Mouse (Mus musculus) thymus, postnatal 0 days (tissue): ENCODE measurements around the gene Efemp2. TPM values are rescaled to one million over a fixed set of nuclear protein-coding genes. Genes with fewer than 3 reads are reported as not detected.

Experiments used
- DNase-seq: peaks from one replicate; pipeline ENCODE4 v3.0.0-alpha.2; 2015; ENCODE audit warnings: low spot score
- polyA plus RNA-seq: library from polyadenylated mRNA; unstranded; fragments of >200 nt; fragmentation: Nextera tagmentation; extraction: Ambion mirVana; gene quantifications from 2 replicates; pipeline ENCODE4 v1.2.1, GENCODE M21; 2015

Gene Efemp2
- 26.5 and 27.9 TPM in 2 replicates for polyA plus RNA-seq

DNA sequence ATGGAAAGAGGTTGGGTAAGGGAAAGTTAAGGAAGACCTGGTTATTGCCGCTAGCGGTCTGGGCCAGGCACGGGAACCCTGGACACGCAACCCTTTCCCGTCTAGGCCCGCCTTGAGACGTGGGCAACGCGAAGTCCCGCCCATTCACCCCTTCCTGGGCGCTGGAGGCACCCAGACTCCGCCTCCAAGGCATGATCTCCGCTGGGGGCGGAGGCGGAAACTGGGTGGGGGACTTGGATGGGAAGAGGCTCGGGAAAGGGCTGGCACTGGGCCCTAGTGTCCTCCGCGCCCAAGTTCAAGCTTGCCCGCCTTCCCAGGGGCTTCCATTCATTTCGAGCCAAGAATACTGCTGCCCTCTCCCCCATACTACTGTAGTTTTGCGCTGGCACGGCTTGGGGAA lies at the start of gene Efemp2:
TSS of gene Efemp2 (plus strand) at position 235 of the 400 bp plus-strand sequence.
- peak; percentile 75 for DNase-seq

DNA sequence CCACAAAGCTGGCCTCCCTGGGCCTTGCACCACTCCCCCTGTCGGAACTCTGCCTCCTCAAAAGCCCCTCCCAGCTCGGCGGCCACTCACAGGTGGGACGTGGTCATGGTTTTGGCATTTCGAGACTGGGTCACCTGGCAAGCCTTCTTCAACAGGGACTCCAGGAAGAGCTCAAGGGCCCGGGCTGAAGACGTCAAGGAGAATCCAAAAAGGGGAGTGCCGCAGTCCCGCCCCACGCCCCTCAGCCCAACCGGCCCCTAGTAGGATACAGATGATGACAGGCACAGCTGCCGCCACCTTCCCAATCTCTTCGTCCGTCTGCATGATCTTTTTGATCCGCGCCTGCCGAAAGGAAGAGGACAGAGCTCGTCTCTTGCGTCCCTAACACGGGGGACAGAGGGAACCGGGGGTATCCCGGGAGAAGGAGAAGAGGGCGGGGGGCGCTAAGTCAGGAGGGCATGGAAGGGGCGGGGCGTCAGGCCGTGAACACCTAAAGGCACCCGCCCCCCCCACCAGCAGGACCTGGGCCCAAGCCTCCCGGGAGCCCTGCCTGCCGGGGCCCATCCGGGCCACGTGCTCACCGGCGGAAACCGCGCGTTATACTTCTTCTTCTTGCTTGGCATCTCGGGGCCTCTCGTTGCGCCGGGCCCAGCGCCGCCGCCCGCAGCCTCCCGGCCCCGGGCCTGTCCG lies 49.5 kb upstream of the Efemp2 start:
- peak; percentile 77 for DNase-seq

DNA sequence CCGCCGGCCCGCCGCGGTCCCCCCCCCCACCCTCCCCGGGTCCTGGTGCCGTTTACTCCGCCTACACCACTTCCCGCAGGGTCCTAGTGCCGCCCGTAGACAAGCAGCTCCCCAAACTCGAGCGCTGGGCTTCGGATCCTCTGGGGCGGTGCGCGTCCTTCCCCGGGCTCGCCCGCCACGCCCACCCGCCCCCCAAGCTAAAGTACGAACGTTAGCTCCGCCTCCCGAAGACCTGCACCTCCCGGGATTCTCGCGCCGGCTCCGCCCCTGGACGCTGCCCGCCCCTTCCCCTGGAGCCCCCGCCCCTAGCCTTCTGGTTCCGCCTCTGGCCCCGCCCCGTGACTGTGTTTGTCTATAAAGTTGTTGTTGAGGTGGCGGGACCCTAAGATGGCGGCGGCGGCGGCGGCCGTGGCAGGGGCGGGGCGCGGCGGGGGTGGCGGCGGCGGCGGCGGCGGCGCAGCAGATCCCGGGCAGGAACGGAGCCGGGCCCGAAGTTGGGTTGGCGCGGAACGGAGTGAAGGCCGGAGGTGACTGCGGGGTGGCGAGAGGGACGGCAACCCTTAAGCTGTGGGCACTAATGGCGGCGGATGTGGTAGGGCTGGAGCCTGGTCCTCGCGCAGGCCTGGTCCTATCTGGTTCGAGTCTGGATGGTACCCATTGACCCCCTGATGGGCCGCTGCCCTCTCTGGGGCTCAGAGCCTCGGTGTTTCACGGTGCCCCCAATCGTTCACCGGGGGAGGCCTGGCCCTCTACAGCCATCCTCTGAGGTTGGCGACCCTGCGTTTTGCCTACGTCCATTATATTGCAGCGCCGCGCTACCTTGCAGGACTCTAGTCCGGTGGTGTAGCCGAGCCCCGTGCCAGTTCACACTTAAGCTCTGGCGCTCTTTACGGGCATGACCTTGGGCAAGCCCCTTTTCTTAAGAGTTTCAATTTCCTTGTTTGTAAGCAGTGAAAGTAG lies 48.7 kb upstream of the Efemp2 start, which contains the start of the genes Drap1 and AI837181:
TSS of gene Drap1 (minus strand) at position 198 of the 960 bp plus-strand sequence.
TSS of gene AI837181 (plus strand) at position 363 of the 960 bp plus-strand sequence.
- DNase-seq, result peak; percentile 97

DNA sequence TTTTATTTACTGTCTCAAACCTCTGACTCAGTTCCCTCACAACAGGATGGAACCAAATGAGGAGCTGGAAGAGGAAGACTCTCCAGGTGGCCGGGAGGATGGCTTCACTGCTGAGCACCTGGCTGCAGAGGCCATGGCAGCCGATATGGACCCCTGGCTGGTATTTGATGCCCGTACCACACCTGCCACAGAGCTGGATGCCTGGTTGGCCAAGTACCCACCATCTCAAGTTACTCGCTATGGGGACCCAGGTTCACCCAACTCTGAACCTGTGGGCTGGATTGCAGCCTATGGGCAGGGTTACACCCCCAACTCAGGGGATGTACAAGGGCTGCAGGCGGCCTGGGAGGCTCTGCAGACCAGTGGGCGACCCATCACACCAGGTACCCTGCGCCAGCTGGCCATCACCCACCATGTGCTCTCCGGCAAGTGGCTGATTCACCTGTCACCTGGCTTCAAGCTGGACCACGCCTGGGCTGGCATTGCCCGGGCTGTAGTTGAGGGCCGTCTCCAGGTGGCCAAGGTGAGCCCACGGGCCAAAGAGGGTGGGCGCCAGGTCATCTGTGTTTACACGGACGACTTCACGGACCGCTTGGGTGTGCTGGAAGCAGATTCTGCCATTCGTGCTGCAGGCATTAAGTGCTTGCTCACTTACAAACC lies 47.7 kb upstream of the Efemp2 start:
- DNase-seq, result no peak

- no peak for DNase-seq
Observed at GRCm38 (mm10) chr19:5426640-5427290, 47.0 kb upstream of the Efemp2 start.

DNA sequence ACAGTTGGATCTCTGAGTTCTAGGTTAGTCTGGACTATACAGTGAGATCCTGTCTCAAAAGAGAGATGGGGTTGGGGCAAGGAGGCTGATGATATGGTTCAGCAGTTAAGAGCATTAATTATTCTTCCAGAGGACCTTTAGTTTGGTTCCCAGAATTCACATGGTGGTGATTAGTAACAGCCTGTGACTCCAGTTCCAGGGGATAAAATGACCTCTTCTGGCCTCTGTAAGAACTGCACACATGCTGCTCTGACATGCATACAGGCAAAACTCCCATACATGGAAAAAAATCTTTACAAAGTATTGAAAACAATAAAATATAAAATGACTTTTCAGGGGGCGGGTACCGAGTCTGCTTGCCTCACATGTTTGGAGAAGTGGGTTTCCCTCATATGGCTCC lies 45.7 kb upstream of the Efemp2 start:
- no peak for DNase-seq

DNA sequence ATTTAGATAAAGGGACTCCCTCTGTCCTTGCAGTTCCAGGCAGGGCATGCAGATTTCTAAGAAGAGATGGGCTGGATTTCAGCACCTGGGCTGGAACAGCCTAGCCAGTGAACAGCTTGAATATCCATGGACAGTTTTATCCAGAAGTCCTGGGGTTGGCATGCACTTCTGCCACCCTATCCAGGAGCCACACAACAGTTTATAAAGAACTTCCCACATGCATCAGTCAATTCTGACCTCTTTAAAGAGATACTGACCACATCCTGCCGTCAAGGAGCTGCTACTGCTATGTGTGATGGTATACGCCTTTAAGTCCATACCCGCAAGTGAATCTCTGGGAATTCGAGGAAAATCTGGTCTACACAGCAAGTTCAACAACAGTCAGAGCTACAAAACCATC lies 44.5 kb upstream of the Efemp2 start:
- no peak for DNase-seq

DNA sequence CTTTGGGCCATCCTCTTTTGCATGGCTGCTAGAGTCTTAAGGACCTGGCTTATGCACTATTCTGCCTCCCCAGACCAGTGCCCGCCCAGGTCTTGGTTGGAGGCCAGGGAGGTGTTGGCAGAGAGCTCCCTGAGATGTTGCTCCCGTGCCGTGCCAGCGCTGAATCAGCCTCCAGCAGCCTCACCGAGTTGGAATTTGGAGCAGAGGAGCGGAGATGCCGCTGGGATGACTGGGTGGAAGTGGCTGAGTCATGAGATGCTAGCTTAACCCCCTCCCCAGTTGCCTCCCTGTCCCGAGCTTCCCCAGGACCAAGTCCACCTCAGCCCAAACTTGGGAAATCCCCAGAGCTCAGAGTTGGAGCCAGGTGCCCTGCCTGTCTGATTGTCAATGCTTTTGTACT lies 43.9 kb upstream of the Efemp2 start:
- no peak for DNase-seq

DNA sequence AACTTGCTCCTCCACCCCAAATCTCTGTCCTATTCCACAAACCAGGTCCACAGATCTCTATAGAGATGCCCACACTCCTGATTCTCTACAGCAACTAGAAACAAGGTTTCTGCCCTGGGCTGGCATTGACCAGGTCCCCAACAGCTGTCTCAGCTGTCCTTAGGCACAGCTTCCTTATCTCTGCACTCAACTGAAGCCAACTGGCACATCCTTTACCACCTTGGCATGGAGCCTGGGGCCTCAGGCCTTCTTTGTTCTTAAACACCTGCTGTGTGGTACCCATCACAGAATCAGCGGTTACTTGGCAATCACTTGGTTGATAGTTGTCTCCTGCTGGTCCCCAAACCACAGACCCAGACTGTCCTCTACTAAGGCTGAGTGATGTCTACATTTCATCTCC lies 43.3 kb upstream of the Efemp2 start:
- peak; percentile 47 for DNase-seq

DNA sequence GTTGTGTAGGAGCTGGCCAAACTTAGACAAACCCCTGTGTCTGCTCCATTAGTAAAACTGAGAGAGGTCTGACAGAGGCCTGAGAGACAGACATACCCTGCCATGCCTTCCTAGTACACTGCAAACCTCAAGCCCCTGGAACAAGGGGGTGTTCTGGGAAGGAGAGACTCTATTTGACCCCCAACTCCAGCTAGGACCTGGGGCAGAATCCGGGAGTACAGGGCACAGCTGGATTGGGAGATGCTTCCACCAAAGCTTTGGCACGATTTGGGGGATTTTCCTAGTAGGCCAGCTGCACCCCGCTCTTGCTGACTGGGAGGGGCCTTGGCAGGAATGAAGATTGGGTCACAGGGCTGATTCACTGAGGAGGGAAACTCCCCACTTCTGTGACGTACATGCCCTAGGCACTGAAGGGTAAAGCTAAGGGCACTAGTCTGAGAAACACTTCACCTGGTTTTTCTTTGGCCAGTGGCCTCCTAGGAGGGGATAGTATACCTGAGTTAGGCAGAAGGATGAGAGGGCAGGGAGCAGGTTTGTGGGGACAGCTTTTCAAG lies 41.8 kb upstream of the Efemp2 start:
- DNase-seq, result no peak

DNA sequence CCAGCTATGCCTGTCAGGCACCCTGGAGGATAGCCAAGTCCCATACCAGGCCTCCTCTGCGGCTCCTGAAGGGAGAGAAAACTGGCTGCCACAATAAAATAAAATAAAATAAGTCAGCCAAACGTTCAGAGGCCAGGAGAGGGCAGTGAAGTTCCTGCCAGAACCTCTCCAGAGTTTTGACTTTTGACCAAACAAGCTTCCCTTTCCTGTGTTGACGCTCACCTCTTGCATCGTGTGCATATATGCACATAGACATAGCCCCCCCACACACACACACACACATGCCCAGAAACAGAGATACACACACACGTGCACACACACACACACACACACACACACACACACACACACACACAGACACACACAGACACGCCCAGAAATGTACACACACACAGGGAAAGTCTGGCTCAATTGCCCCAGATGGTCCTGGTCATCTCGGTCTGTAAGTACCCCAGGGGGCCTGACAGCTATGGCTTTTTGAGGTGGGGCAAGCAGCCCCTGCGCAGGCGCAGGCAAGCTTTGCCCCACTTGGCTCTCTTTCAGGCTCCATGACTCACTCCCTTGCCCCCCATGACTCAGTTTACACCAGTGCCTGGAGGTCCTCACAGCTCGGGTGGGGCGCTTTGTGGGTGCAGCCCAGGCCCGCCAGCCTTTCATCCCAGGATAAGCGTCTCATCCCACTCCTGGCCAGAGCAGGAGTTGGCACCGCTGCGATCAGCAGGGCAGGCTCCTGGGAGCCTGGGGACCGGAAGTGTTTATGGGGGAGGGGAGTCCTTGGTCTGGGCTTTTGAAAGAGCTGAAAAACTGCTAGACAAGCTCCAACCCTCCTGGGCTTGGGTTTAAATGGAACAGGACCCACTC lies 40.5 kb upstream of the Efemp2 start:
- DNase-seq, result peak; percentile 72

DNA sequence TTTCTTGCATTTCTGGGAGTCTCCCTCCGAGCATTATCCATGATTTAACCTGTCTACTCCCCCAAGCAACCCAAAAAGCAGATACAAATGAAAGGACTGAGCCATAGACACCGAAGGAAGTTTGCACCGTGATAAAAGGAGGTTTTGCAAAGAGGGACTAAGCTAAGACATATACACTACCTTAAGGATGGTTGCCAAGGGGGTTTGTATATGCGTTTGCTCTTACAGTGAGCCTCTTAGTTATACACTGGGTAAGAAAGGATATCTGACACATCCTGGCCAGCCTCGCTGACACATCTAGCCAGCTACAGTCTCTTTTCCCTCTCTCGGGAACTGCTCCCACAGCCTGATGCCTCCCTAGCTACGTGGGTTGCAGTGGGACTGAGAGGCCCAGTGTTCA lies 39.8 kb upstream of the Efemp2 start:
- no peak for DNase-seq

- DNase-seq, result no peak
Observed at GRCm38 (mm10) chr19:5444371-5444908, 29.3 kb upstream of the Efemp2 start.

DNA sequence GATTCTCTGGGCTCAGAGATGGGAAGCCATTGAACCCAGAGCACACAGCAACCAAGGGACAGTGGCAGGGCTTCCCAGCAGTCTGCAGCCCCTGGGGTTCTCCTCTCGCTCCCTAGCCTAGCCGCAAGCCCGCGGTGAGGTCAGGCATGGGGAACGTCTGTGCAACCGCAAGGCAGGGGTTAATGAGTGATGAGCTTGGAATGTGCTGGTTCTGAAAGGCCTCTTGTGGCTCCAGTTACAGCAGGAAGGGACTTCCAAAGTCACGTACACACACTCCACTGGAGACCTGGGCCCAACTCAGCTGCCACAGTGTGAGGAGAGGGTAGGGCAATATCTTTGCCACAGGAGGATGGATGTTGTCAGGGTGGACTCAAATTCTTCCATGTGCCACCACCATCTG lies 28.8 kb upstream of the Efemp2 start:
- DNase-seq, result no peak

DNA sequence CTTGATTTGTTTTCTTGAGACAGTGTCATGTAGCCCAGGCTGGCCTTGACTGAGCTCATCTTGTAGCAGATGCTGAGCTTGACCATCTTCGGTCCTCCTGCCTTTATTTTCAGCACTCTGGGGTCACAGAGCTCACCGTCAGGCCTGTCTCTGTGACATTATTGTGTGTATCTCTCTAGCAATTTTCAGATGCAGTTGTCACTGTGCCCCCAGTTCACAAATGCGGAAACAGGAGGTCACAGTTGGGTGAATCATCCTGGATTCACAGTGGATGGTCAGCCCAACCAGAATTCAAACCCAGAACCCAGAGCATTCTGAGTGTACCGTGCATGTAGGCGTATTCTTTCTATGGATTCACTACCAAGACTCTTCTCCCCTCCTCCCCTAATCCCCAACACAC lies 28.0 kb upstream of the Efemp2 start:
- no peak for DNase-seq

DNA sequence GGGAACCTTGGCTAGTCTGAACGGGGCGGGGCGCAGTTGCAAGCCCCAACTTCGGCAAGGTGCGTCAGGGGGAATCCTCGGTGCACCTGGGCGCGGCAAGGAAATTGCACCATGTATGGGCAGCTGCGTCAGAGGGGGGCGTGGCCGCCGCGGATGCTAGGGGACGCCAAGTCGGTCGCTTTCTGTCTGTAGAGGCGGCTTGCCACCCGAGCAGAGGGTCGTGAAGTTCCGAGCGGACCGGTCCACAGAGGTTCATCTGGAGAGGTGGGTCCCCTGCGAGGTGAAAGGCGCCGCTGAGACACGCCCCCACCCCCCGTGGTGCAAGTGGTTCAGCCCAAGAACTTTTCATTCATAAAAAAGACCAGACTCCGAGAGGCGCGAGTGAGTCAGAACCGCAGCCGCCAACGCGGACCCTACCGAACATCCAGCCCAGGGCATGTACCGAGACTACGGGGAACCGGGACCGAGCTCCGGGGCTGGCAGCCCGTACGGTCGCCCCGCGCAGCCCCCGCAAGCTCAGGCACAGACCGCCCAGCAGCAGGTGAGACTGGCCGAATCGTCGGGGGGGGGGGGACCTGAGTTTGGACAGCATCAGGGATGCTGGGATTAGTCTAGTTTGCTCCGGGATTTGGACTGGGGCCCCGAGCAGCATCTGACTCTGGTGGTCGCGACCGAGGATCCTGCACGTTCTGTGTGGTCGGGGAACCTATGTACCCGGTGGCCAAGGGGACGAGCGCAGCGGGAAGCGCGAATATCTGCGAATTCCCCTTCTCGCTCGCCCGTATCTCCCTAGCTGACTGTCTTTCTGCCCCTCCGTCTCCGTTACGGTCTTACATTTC lies 26.0 kb upstream of the Efemp2 start, which contains the start of gene Fosl1:
TSS of gene Fosl1 (plus strand) at position 33 of the 839 bp plus-strand sequence.
- DNase-seq, result peak; percentile 76

GRCm38 (mm10) chr19:5448354-5449150 lies 25.2 kb upstream of the Efemp2 start:
- peak; percentile 52 for DNase-seq

- DNase-seq, result no peak
Observed at GRCm38 (mm10) chr19:5449673-5450072, 24.1 kb upstream of the Efemp2 start.
